Mouse (Mus musculus) lung, embryonic 14.5 days (tissue): ENCODE results near the gene Ubac1. TPM values are rescaled to one million over a fixed set of nuclear protein-coding genes. Genes with fewer than 3 reads are reported as not detected.

Experiments
- ATAC-seq: fragments of 200-750 bp; cut with Nextera tagmentation; 2 replicates; pipeline ENCODE4 v1.8.0; 2017; ENCODE audit warnings: mild to moderate bottlenecking, moderate TSS enrichment, moderate library complexity; ENCODE audit not compliant: insufficient read depth
- DNase-seq: peaks from one replicate; pipeline ENCODE4 v3.0.0-alpha.2; 2015
- H3K27ac ChIP-seq: fragments of 300-500 bp; sonication (generic); 2 replicates; pipeline ENCODE4 v1.5.1; 2014; ENCODE audit warnings: low read depth, mild to moderate bottlenecking, moderate library complexity
- H3K27me3 ChIP-seq: fragments of 300-500 bp; sonication (generic); 2 replicates; pipeline ENCODE4 v1.6.1; 2014; ENCODE audit warnings: low read length, control low read depth; ENCODE audit not compliant: insufficient read depth
- H3K36me3 ChIP-seq: fragments of 300-500 bp; sonication (generic); 2 replicates; pipeline ENCODE4 v1.6.1; 2014; ENCODE audit warnings: control low read depth; ENCODE audit not compliant: insufficient read depth
- H3K4me1 ChIP-seq: fragments of 300-500 bp; sonication (generic); 2 replicates; pipeline ENCODE4 v1.6.1; 2014; ENCODE audit warnings: antibody characterized with exemption, control low read depth; ENCODE audit not compliant: insufficient read depth
- H3K4me2 ChIP-seq: fragments of 300-500 bp; sonication (generic); 2 replicates; pipeline ENCODE4 v1.6.1; 2014; ENCODE audit warnings: mild to moderate bottlenecking
- H3K4me3 ChIP-seq: fragments of 300-500 bp; sonication (generic); 2 replicates; pipeline ENCODE4 v1.5.1; 2014; ENCODE audit warnings: low read depth, low read length
- H3K9ac ChIP-seq: fragments of 300-500 bp; sonication (generic); 2 replicates; pipeline ENCODE4 v1.6.1; 2014
- H3K9me3 ChIP-seq: fragments of 300-500 bp; sonication (generic); 2 replicates; pipeline ENCODE4 v1.6.1; 2016; ENCODE audit warnings: low read depth, low read length, control low read depth
- CTCF ChIP-seq: IDR thresholded peaks from 2 replicates; pipeline ENCODE4 v1.5.1; 2016; ENCODE audit warnings: antibody characterized with exemption, low read depth
- WGBS: fragments of 180-500 bp; shearing (Covaris S2); extraction: QIAGEN DNeasy Blood & Tissue Kit; methylation state at CpG from one replicate; pipeline ENCODE4 v1.1.7; 2014; 5-methylcytosine and 5-hydroxymethylcytosine counted together
- polyA plus RNA-seq: library from polyadenylated mRNA; unstranded; fragments of >200 nt; fragmentation: Nextera tagmentation; extraction: Ambion mirVana; gene quantifications from 2 replicates; pipeline ENCODE4 v1.2.1, GENCODE M21; 2014

Gene Ubac1
- polyA plus RNA-seq, 1 experiment from 2014 or later = 80.8 TPM

GRCm38 (mm10) chr2:26011420-26011819 is 10.1 kb downstream of the Ubac1 start:
- WGBS = 84% methylated on average over 1 of the region's 1 CpGs
- Histone ChIP-seq H3K27me3 (no peaks in the 10 kb centered on the region), H3K4me1 (no peaks in the 10 kb centered on the region), H3K4me3 (no peak overlapping the region), H3K9ac (no peak overlapping the region), H3K9me3 (no peaks in the 10 kb centered on the region), H3K27ac (no peak overlapping the region), H3K36me3 (peaks cover 88% of the 10 kb centered on the region), H3K4me2 (peak overlapping the region; percentile 25; the same call in 1 of the 2 replicates)
- TF ChIP-seq CTCF = no peak
- ATAC-seq (no peak), DNase-seq (no peak)

- DNase-seq (no peak), ATAC-seq (no peak)
- no peak overlapping the region for H3K4me3 ChIP-seq
- peaks cover 93% of the 10 kb centered on the region for H3K36me3 ChIP-seq
- TF ChIP-seq CTCF = no peak
- no peaks in the 10 kb centered on the region for H3K27me3 ChIP-seq
- no peak overlapping the region for H3K27ac ChIP-seq
- no peak overlapping the region for H3K4me2 ChIP-seq
- 85% methylated on average over 2 of the region's 2 CpGs for WGBS
- no peaks in the 10 kb centered on the region for H3K4me1 ChIP-seq
- H3K9ac ChIP-seq = no peak overlapping the region
- H3K9me3 ChIP-seq = no peaks in the 10 kb centered on the region
Observed at GRCm38 (mm10) chr2:26002001-26002400, 19.5 kb downstream of the Ubac1 start.

GRCm38 (mm10) chr2:26001136-26001535 is 20.4 kb downstream of the Ubac1 start:
- no peak for TF ChIP-seq CTCF
- peaks cover 86% of the 10 kb centered on the region for H3K36me3 ChIP-seq
- WGBS = 92% methylated on average over 5 of the region's 5 CpGs

GRCm38 (mm10) chr2:25997716-25998115 is 23.8 kb downstream of the Ubac1 start:
- H3K4me3 ChIP-seq = no peak overlapping the region
- no peaks in the 10 kb centered on the region for H3K4me1 ChIP-seq
- no peak for DNase-seq
- no peak for TF ChIP-seq CTCF
- H3K9me3 ChIP-seq = no peaks in the 10 kb centered on the region
- no peak overlapping the region for H3K4me2 ChIP-seq
- H3K27me3 ChIP-seq = no peaks in the 10 kb centered on the region
- H3K9ac ChIP-seq = no peak overlapping the region
- no peak overlapping the region for H3K27ac ChIP-seq
- H3K36me3 ChIP-seq = peaks cover 53% of the 10 kb centered on the region
- 72% methylated on average over 3 of the region's 3 CpGs for WGBS
- no peak for ATAC-seq

More at GRCm38 (mm10) chr2:26001136-26001535, 20.4 kb downstream of the Ubac1 start:
- ATAC-seq = no peak
- no peak overlapping the region for H3K4me2 ChIP-seq
- no peak overlapping the region for H3K9ac ChIP-seq
- no peaks in the 10 kb centered on the region for H3K27me3 ChIP-seq
- no peak overlapping the region for H3K4me3 ChIP-seq
- no peaks in the 10 kb centered on the region for H3K9me3 ChIP-seq
- H3K4me1 ChIP-seq = no peaks in the 10 kb centered on the region
- no peak for DNase-seq
- no peak overlapping the region for H3K27ac ChIP-seq

GRCm38 (mm10) chr2:25994791-25995190 is 26.8 kb downstream of the Ubac1 start:
- H3K36me3 ChIP-seq = peaks cover 28% of the 10 kb centered on the region
- H3K4me3 ChIP-seq = no peak overlapping the region
- no peaks in the 10 kb centered on the region for H3K9me3 ChIP-seq
- H3K27ac ChIP-seq = no peak overlapping the region
- no peak overlapping the region for H3K9ac ChIP-seq
- no peak for ATAC-seq
- no peak for DNase-seq
- H3K4me2 ChIP-seq = no peak overlapping the region
- no peaks in the 10 kb centered on the region for H3K27me3 ChIP-seq
- WGBS = 76% methylated on average over 3 of the region's 3 CpGs
- TF ChIP-seq CTCF = no peak
- no peaks in the 10 kb centered on the region for H3K4me1 ChIP-seq

GRCm38 (mm10) chr2:25992285-25992684 is 29.3 kb downstream of the Ubac1 start:
- no peak overlapping the region for H3K9ac ChIP-seq
- no peaks in the 10 kb centered on the region for H3K4me1 ChIP-seq
- no peaks in the 10 kb centered on the region for H3K9me3 ChIP-seq
- ATAC-seq (no peak), DNase-seq (no peak)
- H3K4me2 ChIP-seq = no peak overlapping the region
- TF ChIP-seq CTCF = no peak
- no peaks in the 10 kb centered on the region for H3K27me3 ChIP-seq
- peaks cover 4% of the 10 kb centered on the region for H3K36me3 ChIP-seq
- no peak overlapping the region for H3K4me3 ChIP-seq
- no peak overlapping the region for H3K27ac ChIP-seq
- WGBS = 69% methylated on average over 2 of the region's 2 CpGs

- Histone ChIP-seq H3K9me3 (no peaks in the 10 kb centered on the region), H3K27me3 (no peaks in the 10 kb centered on the region), H3K4me3 (no peak overlapping the region), H3K36me3 (no peaks in the 10 kb centered on the region), H3K9ac (no peak overlapping the region), H3K4me2 (no peak overlapping the region), H3K27ac (no peak overlapping the region), H3K4me1 (no peaks in the 10 kb centered on the region)
- no peak for TF ChIP-seq CTCF
- WGBS = 83% methylated on average over 1 of the region's 1 CpGs
- ATAC-seq (no peak), DNase-seq (no peak)
Observed at GRCm38 (mm10) chr2:25989651-25990050, 31.9 kb downstream of the Ubac1 start.

GRCm38 (mm10) chr2:25987817-25988216 is 33.7 kb downstream of the Ubac1 start:
- no peaks in the 10 kb centered on the region for H3K4me1 ChIP-seq
- DNase-seq = no peak
- H3K9me3 ChIP-seq = no peaks in the 10 kb centered on the region
- WGBS = 87% methylated on average over 6 of the region's 6 CpGs
- H3K4me2 ChIP-seq = no peak overlapping the region
- H3K27ac ChIP-seq = no peak overlapping the region
- H3K27me3 ChIP-seq = no peaks in the 10 kb centered on the region
- H3K9ac ChIP-seq = no peak overlapping the region
- no peaks in the 10 kb centered on the region for H3K36me3 ChIP-seq
- no peak for TF ChIP-seq CTCF
- no peak for ATAC-seq
- no peak overlapping the region for H3K4me3 ChIP-seq
